Mouse (Mus musculus): ENCODE measurements around the gene Cdkn2c. TPM values are rescaled to one million over a fixed set of nuclear protein-coding genes. Genes with fewer than 3 reads are reported as not detected.

Cdkn2c gene
- total RNA-seq, 2 experiments from 2014 or later: 5.4 to 6.6 TPM

GRCm38 (mm10) chr4:109657851-109658500 is 9.0 kb downstream of the Cdkn2c start:
- DNase-seq (ENCODE audit: low spot score in 2 of 2): no peak

DNA sequence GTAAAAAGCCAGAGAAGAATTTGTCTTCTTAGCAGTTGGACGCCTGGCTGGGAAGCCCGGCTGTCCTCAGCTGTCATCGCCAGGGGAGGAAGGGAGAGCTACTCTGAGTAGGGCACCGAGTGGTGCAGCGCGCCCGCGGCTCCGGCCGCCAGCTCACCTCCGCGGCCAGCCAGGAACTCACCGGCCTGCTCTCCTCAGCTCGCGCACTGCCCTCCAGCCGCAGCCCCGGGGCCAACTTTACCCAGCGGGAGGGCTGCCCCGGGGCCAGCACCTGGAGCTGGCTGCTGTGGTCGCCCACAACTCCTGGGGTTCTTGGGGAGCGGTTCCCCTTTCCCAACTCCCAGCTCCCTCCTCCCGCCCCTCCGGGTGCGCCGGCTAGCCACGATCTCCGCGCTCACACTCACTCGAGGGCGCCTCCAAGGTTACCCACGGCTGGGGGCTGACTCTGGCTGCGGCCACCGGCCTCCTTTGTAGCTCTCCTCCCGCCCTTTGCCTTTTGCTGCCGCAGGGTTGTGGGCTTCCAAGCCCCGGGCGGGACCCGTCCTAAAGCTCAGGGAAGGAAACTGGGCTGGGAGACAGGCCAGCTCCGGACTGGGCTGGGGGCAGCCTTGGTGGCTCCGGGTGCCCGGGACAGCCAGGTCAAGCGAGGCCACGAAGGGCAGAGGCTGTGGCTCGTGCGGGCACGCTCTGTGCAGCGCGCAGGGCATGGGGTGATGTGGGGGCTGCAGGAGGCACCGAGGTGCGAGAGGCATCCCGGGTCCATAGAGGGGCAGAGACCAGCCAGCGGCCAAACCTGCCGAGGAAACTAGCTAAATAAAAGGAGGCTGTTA is 9.8 kb downstream of the Cdkn2c start:
- DNase-seq (ENCODE audit: low spot score in 2 of 2): peak in 1 of 2 experiments; percentile 28

DNA sequence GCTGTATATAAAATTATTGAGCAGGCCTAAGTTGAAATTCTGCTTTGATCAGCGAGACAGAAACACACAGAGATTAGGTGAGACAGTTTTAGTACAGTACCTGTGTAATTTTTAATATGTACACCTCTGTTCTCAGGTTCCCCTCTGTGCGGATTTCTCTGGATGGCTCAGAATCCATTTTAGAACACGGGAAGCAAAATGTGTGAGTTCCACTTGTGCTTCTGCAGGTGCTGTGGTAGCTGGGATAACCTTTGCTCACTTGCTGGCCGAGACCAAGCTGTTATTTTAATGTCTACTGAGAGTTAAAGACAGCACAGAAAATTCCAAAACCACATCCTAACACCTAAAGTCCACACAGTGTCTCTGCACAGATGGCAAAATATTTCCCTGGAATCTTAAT is 10.7 kb downstream of the Cdkn2c start:
- no peak for DNase-seq (ENCODE audit: low spot score in 2 of 2)

DNA sequence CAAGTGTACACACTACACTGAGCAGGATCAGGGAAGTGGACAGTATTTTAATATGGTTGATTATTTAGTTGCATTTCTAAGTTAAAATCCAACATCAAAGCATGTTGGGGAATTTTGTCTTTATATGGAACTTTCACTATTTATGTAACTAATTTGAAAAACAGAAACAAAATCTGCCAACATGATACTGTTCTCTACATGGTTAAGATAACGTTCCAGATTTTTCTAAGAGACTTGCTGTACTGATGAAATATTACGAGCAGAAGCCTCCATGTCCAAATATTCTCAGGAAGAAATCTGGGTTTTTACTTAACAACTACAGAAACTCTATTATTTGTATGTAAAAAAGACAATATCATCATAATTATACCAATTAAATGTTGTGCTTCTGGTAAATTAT is 11.3 kb downstream of the Cdkn2c start:
- DNase-seq (ENCODE audit: low spot score in 2 of 2): no peak

- DNase-seq (ENCODE audit: low spot score in 2 of 2): no peak
These were observed 12.3 kb downstream of the Cdkn2c start for GRCm38 (mm10) chr4:109654701-109655100.

GRCm38 (mm10) chr4:109653251-109653650 is 13.7 kb downstream of the Cdkn2c start:
- no peak for DNase-seq (ENCODE audit: low spot score in 2 of 2)

- DNase-seq (ENCODE audit: low spot score in 2 of 2): no peak
These were observed 17.7 kb downstream of the Cdkn2c start for GRCm38 (mm10) chr4:109649331-109649730.

DNA sequence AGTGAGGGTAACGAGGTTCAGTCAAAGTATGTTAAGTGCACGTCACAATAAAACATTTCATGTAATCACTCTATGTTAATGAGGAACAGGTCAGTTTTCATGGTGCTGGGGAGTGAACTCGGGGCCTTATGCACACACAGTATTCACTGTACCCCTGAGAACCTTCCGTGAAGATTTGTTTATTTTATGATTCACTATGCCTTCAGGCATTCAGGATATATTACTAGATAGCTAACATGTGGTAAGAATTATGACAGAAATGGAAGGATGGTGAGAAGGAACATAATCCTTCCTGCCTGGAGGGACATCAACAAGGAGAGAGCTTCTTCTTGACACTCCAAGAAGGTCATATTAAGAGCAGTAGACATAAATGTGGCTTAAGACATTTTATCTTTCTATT is 19.7 kb downstream of the Cdkn2c start:
- no peak for DNase-seq (ENCODE audit: low spot score in 2 of 2)

DNA sequence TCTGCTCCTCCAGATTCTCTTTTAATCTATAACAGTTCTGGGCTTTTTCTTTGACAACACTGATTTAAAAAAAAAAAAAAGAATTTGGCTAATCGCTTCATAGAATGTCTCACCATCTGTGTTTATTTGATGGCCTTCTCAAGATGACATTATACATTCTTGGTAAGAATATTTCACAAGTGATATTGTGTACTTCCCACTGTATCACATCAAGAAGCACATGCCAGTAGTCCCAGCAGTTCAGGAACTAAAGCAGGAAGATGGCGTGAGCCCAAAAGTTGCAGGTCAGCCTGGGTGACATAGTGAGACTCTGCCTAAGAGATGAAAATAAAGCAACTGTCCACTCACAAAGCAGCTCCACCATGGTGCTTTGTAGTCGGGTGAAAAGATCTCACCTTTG is 25.5 kb downstream of the Cdkn2c start:
- DNase-seq (ENCODE audit: low spot score in 2 of 2): peak in 1 of 2 experiments; percentile 16

GRCm38 (mm10) chr4:109640141-109640540 is 26.8 kb downstream of the Cdkn2c start:
- DNase-seq (ENCODE audit: low spot score in 2 of 2): no peak

DNA sequence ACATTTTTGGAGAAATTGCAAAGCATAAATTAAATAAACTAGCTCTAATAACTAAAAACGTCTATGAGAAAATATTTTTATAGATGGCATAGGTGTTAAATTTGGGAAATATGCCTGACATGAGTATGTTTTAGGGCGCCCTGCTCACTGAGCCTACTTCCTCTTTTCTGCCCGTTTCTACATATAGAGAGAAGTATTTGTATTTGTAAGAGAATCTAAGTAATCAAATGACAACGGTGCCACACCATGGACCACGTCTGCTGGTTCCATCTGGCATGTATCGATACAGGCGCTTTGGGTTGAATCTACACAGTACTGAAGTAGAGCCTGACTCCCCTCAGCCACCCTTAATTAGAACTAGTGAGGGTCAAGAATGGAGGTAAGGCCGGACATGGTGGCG is 27.6 kb downstream of the Cdkn2c start:
- DNase-seq (ENCODE audit: low spot score in 2 of 2): no peak

DNA sequence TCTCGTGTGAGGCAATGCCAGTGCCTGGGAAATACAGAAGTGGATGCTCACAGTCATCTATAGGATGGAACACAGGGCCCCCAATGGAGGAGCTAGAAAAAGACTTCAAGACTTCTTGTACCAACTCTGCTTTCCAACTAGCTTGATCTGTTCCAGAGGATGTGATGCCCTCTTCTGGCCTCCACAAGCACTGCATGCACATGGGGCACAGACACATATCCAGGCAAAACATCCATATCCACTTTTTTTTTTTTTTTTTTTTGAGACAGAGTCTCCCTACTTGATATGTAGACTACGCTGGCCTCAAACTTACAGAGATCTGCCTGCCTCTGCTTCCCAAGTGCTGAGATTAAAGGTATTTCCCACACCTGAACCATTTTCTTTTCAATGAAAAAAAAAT is 32.0 kb downstream of the Cdkn2c start:
- DNase-seq (ENCODE audit: low spot score in 2 of 2): no peak

GRCm38 (mm10) chr4:109631029-109631428 is 36.0 kb downstream of the Cdkn2c start:
- no peak for DNase-seq (ENCODE audit: low spot score in 2 of 2)

GRCm38 (mm10) chr4:109630215-109630614 is 36.8 kb downstream of the Cdkn2c start:
- no peak for DNase-seq (ENCODE audit: low spot score in 2 of 2)

- DNase-seq (ENCODE audit: low spot score in 2 of 2): no peak
These were observed 54.4 kb downstream of the Cdkn2c start for GRCm38 (mm10) chr4:109612596-109612995.

Other genes starting within 250 kb of the Cdkn2c start
- gene Rnf11, start 182.5 kb downstream of the Cdkn2c start, total RNA-seq (2021): 100 to 1,000 TPM; 171 to 186 TPM
- not detected for gene 4930522H14Rik, start 135.9 kb downstream of the Cdkn2c start, total RNA-seq (2021)
- 10 to 100 TPM; 24.9 to 27.2 TPM for gene Faf1, start 9.4 kb upstream of the Cdkn2c start, total RNA-seq (2021)

Measured in layer of hippocampus, postnatal 14 days (tissue).